8 mouse cellular contexts compared by ENCODE assay signal in genomic region chr10:95398489-95398888, GRCm38 (mm10). TPM values are rescaled to one million over a fixed set of nuclear protein-coding genes. Genes with fewer than 3 reads are reported as not detected.
DNase-seq lines count a peak whose midpoint lies in the region; ATAC-seq and TF ChIP-seq lines count a peak whose summit lies in the region.

No protein-coding gene starts in this region.

- no peak for TF ChIP-seq POLR2A in heart, adult 2 months (IDR thresholded peaks at IDR 0.05; ENCODE audit: insufficient read depth, low read depth, low read length)

- 0 out of 2 replicates have a peak, but pooled peaks have one; percentile 7 for TF ChIP-seq CTCF in heart, adult 2 months (IDR thresholded peaks at IDR 0.05)
- peak; percentile 38 for TF ChIP-seq CTCF in intestine, postnatal 0 days (IDR thresholded peaks at IDR 0.05; ENCODE audit: low read depth)
- no peak for TF ChIP-seq CTCF in midbrain, postnatal 0 days (IDR thresholded peaks at IDR 0.05)

- no peaks in the 10 kb centered on the region for H3K79me2 ChIP-seq in heart, adult 2 months (replicated peaks; ENCODE audit: control insufficient read depth, insufficient read depth, low read length)

- H3K4me1 ChIP-seq in heart, adult 2 months (ENCODE audit: control insufficient read depth, insufficient read depth, low read length), result peaks cover 10% of the 10 kb centered on the region
- H3K4me1 ChIP-seq in intestine, postnatal 0 days (replicated peaks; ENCODE audit: control insufficient read depth, insufficient read depth, low read length), result no peaks in the 10 kb centered on the region
- peaks cover 6% of the 10 kb centered on the region; the same call in 1 of the 2 replicates for H3K4me1 ChIP-seq in midbrain, postnatal 0 days (ENCODE audit: insufficient read depth, low read length)

- H3K9me3 ChIP-seq in intestine, postnatal 0 days (ENCODE audit: control insufficient read depth), result no peaks in the 10 kb centered on the region
- no peaks in the 10 kb centered on the region for H3K9me3 ChIP-seq in midbrain, postnatal 0 days (ENCODE audit: low read length)

- 6% methylated on average over 18 of the region's 18 CpGs for WGBS in heart, adult 2 months
- WGBS in intestine, postnatal 0 days, result 9% methylated on average over 18 of the region's 18 CpGs
- under 1% methylated on average over 17 of the region's 18 CpGs for WGBS in midbrain, postnatal 0 days

- peak; percentile 37 for DNase-seq in left cerebral cortex, postnatal 4 days
- no peak for DNase-seq in left cerebral cortex, adult 18-20 months (ENCODE audit: low spot score in 2 of 2)
- DNase-seq in heart, adult 2 months, result peak; percentile 59 to 73
- DNase-seq in midbrain, postnatal 0 days (ENCODE audit: low spot score), result peak; percentile 8
- DNase-seq in thymus, postnatal 25 days, result no peak
- no peak for DNase-seq in cerebellum, adult 11 months

- peak; percentile 49; the same call in 1 of the 2 replicates for ATAC-seq in intestine, postnatal 0 days
- ATAC-seq in midbrain, postnatal 0 days (ENCODE audit: low FRiP score), result no peak
- no peak for ATAC-seq in cerebellum, adult (ENCODE audit: insufficient number of reproducible peaks, low FRiP score, low TSS enrichment)

- peaks cover 17% of the 10 kb centered on the region for H3K36me3 ChIP-seq in heart, adult 2 months (ENCODE audit: control insufficient read depth, insufficient read depth, low read length)
- H3K36me3 ChIP-seq in intestine, postnatal 0 days (ENCODE audit: control insufficient read depth, insufficient read depth), result no peaks in the 10 kb centered on the region; the same call in 1 of the 2 replicates
- H3K36me3 ChIP-seq in midbrain, postnatal 0 days (ENCODE audit: insufficient read depth, low read length), result no peaks in the 10 kb centered on the region

- H3K4me2 ChIP-seq in intestine, postnatal 0 days (replicated peaks; ENCODE audit: low read depth), result peak overlapping the region; percentile 63
- H3K4me2 ChIP-seq in midbrain, postnatal 0 days (ENCODE audit: low read depth, low read length, poor library complexity, severe bottlenecking), result peak overlapping the region; percentile 82

- TF ChIP-seq EP300 in heart, adult 2 months (IDR thresholded peaks at IDR 0.05; ENCODE audit: insufficient read depth, low read depth, low read length), result 0 out of 2 replicates have a peak, but pooled peaks have one; percentile 24

- H3K27me3 ChIP-seq in heart, adult 2 months (ENCODE audit: control insufficient read depth, insufficient read depth, low read length), result no peaks in the 10 kb centered on the region
- no peaks in the 10 kb centered on the region for H3K27me3 ChIP-seq in intestine, postnatal 0 days (replicated peaks; ENCODE audit: control insufficient read depth, insufficient read depth, low read length)
- no peaks in the 10 kb centered on the region for H3K27me3 ChIP-seq in midbrain, postnatal 0 days (ENCODE audit: insufficient read depth, low read length)

- peak overlapping the region; percentile 84 for H3K27ac ChIP-seq in heart, adult 2 months
- no peak overlapping the region for H3K27ac ChIP-seq in intestine, postnatal 0 days (ENCODE audit: low read depth, low read length)
- H3K27ac ChIP-seq in midbrain, postnatal 0 days (ENCODE audit: low read depth, low read length), result no peak overlapping the region

- H3K4me3 ChIP-seq in heart, adult 2 months, result peak overlapping the region; percentile 45
- H3K4me3 ChIP-seq in intestine, postnatal 0 days (ENCODE audit: low read depth, low read length), result peak overlapping the region; percentile 22
- H3K4me3 ChIP-seq in midbrain, postnatal 0 days (ENCODE audit: low read depth, low read length), result peak overlapping the region; percentile 38

- intact Hi-C loops in left cerebral cortex, postnatal 4 days (cut with DNase I), result no loop called here
- intact Hi-C loops in heart, adult 2 months (cut with DNase I), result loop anchor here (5.0 kb wide), 2 partner anchors 136 to 206 kb away; no protein-coding TSS in a partner anchor

- H3K9ac ChIP-seq in heart, adult 2 months (ENCODE audit: low read depth, low read length), result peak overlapping the region; percentile 62
- H3K9ac ChIP-seq in intestine, postnatal 0 days (ENCODE audit: low read depth, low read length), result no peak overlapping the region
- peak overlapping the region; percentile 63 for H3K9ac ChIP-seq in midbrain, postnatal 0 days (replicated peaks; ENCODE audit: low read length, poor library complexity, severe bottlenecking)

RNA-seq across cellular contexts. Expression of gene Socs2, which starts 18.5 kb away (rescaled TPM):
- 10 to 100 TPM; 78.0 to 81.5 TPM for total RNA-seq in left cerebral cortex, postnatal 4 days (2021)
- 10 to 100 TPM; 26.9 to 31.7 TPM for total RNA-seq in left cerebral cortex, adult 18-20 months (2021)
- 10 to 100 TPM; 49.9 to 62.4 TPM for total RNA-seq in heart, adult 2 months (2021)
- polyA plus RNA-seq in heart, adult 2 months (2012; rRNA removed), result 30.5 and 37.7 TPM in 2 replicates
- polyA plus RNA-seq in intestine, postnatal 0 days (2015; fragmentation: Nextera tagmentation; extraction: Ambion mirVana), result 158 and 160 TPM in 2 replicates
- total RNA-seq in midbrain, postnatal 0 days (2014; rRNA removed), result 68.4 and 72.1 TPM in 2 replicates
- 102 and 107 TPM in 2 replicates for polyA plus RNA-seq in midbrain, postnatal 0 days (2015; fragmentation: Nextera tagmentation; extraction: Ambion mirVana)

Comparison
In these comparisons a context has a peak if more than half of its experiments do, and no peak if none do; other contexts are left out.
1. DNase-seq: peak in left cerebral cortex, postnatal 4 days (single experiment), heart, adult 2 months (2 of 2) and midbrain, postnatal 0 days (single experiment); none in left cerebral cortex, adult 18-20 months (0 of 2), thymus, postnatal 25 days (single experiment) and cerebellum, adult 11 months (single experiment).
2. Peak in every context shown above with its lines, with median percentiles within 50 percentile points of each other: H3K4me3 ChIP-seq.